Mouse (Mus musculus) heart, postnatal 10 days (tissue): ENCODE data around the gene Herc4. TPM values are rescaled to one million over a fixed set of nuclear protein-coding genes. Genes with fewer than 3 reads are reported as not detected.

Experiments
- DNase-seq, 2 experiments: peaks; one replicate each; pipeline ENCODE4 v3.0.0; 2021
- intact Hi-C: fragments of 180-260 bp; cut with DNase I; formaldehyde crosslinking; loops from one replicate; pipeline ENCODE4 v1.15.1; 2025
- total RNA-seq, 2 experiments: library from RNA; stranded (reverse); gene quantifications; 2 replicates each; pipeline ENCODE4 v1.2.3; 2021

The Herc4 gene
- total RNA-seq, result 10 to 100 TPM; 39.9 to 40.0 TPM

DNA sequence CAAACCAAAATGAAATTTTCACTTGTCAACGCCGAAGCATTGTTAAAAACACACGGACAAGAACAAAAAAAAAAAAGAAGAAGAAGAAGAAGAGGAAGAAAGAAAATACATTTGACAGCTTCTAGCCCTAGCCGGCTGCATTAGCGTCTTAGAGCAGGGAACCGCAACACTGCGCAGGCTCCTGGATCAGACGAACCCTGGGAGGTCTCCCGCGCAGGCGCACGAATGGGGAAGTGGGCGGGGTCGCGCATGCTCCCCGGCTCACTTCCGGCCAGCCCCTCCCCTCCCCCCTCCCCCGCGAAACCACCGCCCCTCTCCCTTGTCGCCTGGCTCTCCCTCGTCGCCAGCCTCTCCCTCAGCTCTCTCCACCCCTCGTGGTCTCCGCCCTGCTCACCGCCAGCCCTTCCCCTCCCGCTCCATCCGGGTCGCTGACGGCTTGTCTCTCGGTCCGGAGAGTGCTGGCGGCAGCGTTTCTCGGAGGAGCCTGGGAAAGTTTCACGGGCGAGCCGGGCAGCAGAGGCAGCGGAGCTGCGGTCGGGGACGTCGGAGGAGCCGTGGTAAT lies at the start of gene Herc4:
Herc4 (plus strand) TSS at position 318 of the 562 bp plus-strand sequence.
- peak; percentile 94 to 96 for DNase-seq
- intact Hi-C loops, result loop anchor here (5.0 to 10.0 kb wide), 4 partner anchors 41 to 219 kb away; partner anchors contain the start of genes Dnajc12, Hnrnph3, Mypn and Pbld2

DNA sequence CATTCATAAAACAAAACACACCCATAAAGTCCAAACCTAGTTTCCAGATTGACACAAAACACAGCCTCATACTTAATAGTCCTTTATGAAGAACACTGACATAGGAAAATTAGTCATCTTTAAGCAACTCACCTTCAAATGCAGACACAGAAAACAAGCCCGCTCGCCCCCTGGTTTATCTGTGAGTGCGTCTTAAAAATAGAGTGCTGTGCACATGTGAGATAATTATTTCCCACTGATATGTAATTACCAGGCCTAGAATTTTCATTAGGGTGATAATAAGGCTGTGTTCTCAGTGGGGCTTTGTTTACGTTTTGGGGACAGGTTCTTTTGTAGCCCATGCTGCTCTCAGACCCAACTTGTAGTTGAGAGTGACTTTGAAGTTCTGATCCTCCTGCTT lies 44.6 kb upstream of the Herc4 start:
- DNase-seq, result no peak
- intact Hi-C loops, result no loop called here

DNA sequence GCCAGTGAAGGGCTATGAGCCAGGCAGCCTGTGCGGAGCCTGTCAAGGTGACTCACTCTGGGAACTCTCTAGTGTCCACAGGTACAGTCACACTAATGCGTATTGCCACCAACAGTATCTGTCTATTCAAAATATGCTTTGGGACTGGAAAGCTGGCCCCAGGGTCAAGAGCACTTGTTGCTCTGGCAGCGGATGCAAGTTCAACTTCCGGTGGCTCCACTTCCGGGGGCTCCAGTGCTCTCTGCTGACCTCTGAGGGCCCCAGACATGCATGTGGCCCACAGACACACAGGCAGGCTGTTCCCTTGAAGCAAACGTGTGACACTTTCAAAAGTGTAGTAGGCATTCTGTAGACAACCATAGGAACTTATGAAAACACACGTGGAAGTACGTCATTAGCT lies 42.1 kb upstream of the Herc4 start:
- DNase-seq, result peak in 1 of 2 experiments; percentile 38
- intact Hi-C loops, result loop anchor here (5.0 kb wide), 2 partner anchors 41 to 44 kb away; partner anchors contain the start of gene Herc4

DNA sequence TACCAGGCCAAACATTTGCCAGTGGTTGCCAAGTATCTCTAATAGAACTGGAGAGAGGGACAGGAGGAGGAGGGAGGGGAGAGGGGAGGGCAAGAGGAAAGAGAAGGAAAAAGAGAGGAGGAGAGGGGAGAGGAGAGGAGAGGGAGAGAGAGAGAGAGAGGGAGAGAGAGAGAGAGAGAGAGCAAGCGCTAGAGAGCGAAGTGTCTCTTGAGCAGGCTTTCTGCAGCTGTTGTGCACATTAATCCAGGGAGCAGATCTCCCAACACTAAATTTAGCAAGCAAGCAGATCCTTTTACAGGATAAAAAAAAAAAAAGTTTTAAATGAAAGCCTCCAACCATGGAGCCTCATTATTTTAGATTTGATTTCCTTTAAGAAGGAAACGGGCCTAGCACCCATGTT lies 40.6 kb upstream of the Herc4 start:
- no peak for DNase-seq
- intact Hi-C loops, result loop anchor here (5.0 kb wide), 2 partner anchors 39 to 46 kb away; partner anchors contain the start of gene Herc4

DNA sequence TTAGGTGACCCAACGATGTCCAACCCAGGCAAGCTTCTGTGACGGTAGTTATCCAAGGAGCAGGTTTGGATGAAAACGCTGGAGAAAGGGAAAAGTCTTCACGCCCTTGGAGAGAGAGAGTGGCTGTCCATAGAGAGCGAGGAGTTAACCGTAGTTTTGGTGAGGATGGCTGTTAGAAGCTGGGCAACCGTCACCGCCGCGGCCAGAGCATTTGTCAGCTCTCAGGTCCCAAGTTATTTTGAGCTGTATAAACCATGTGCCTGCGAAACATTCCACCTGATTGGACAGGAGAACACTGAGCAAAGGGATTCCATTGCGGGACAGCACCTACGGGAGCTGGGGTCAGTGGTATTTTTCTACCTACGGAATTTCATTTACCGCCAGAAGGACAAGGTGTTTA lies 39.9 kb upstream of the Herc4 start, which contains the start of gene Mypn:
Mypn (minus strand) TSS at position 225 of the 400 bp plus-strand sequence.
- intact Hi-C loops, result loop anchor here (5.0 kb wide), 2 partner anchors 39 to 46 kb away; partner anchors contain the start of gene Herc4
- peak; percentile 69 to 74 for DNase-seq

DNA sequence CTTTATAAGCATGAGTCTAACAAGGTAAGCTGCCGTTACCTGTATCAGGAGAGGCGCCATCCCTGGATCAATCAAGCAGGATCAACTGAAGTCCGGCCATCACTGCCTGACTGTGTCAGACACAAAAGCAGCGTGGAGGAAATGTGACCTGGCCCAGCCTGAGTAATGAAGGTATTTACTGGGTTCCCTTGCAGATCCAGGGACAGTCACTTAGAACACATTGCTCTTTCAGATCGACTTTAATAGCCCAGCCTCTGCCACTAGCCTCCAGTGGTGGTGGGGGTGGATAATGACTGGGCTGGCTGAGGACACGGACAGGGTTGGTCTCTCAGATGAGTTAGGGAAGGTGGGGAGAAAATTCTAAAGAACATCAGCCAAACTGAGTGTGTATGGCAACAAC lies 34.7 kb upstream of the Herc4 start:
- no peak for DNase-seq
- intact Hi-C loops, result no loop called here

DNA sequence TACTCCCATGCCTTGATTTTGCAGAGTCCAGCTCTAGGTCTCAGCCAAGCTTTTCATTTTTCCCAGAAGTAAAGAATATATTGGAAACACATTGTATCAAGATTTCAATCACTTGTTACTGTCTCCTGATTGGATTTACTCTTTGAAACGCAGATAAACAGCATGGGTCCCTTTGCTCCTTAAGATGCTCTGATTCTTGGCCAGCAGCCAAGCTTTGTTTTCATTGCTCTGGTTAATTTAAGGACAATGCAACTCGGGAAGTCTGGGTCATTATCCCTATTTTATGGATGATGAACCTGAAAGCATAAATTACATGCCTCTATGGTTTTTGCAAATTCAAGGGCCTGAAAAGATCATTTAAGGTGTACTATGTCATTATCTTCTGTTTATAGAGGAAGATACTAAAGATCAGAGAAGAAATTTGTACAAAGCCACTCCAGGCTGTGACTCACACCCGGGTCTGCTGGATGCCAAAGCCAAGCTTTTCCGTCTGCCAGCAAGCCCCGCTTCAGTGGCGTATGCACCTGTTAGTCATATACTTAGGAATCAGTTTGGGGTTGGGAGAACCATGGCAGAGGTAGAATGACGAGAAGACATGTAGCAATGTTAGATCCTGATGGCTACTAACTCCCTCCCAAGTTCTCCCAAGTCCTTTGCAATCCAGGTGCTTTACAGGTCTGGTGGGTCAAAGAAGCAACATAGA lies 22.4 kb upstream of the Herc4 start:
- intact Hi-C loops, result no loop called here
- no peak for DNase-seq

DNA sequence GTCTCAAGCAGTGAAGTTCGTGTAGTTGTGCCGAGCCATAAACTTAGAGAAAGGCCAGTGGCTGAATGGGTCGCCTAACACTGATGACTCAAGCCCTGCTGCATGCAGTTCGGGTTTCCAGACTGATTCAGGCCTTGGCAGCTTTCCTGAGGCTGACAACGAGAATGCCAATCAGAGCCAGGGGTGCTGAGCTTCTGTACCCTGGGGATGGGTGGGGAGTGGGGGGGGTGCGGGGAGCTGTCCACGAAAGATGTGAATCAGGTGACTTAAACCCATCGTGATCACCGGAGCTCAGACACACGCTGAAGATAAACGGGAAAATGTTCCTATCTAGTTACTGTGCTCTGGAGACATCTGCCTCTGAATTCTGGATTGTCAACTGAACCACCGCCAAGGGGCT lies 19.3 kb upstream of the Herc4 start:
- intact Hi-C loops, result no loop called here
- DNase-seq, result peak; percentile 27 to 46

DNA sequence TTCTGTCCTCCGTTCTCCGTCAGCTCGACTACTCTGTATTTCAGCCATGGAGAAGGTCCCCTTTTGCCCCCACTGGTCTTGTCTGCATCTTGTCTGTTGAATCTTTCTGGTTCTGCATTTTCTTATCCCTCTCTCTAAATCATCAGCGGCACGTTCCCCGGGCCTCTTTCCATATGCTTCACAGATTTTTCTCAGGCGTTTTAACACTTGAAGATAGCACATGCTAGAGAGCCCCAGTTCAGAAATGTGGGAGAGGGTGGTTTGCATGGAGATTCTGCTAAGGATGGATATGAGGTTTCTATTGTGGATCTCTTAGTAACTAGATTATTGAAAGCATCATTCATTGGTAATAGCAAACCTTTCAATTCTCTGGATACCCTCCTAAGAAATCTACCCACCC lies 13.3 kb upstream of the Herc4 start:
- DNase-seq, result no peak
- intact Hi-C loops, result no loop called here

DNA sequence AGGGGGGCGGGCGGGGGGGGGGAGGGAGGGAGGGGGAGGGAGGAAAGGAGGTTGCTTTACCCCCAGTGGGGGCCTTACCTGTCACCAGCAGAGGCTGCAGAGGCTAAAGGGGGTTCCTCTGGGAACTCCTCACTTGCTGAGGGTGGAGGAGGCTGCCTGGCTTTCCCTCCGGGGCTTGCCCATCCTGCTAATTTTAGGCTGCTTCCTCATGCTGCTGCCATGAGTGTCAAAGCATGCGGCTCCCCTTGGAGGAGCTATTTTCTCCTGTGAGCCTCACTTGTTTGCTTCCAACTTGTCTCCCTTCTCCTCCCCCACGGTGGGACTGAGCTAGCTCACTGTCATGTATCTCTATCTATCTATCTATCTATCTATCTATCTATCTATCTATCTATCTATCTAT lies 12.8 kb upstream of the Herc4 start:
- intact Hi-C loops, result no loop called here
- peak; percentile 60 to 68 for DNase-seq

DNA sequence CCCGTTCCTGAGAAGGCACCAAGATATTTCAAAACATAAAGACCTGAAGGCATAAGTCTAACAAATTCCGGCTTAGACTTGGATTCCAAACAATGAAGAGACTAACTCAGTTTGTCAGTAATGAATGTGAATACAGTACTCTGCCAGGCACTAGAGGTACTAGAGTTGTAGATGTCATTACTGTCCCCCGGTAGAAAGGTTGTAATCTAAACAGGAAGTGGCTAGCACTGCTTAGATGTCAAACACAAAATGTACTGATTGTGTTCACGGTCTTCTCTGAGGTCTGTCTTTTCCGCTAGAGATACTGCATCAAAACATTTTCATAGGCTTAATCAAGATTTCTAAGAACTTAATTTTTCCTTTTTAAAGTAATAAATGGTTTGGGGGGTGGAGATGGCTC lies 12.0 kb upstream of the Herc4 start:
- no peak for DNase-seq
- intact Hi-C loops, result no loop called here

DNA sequence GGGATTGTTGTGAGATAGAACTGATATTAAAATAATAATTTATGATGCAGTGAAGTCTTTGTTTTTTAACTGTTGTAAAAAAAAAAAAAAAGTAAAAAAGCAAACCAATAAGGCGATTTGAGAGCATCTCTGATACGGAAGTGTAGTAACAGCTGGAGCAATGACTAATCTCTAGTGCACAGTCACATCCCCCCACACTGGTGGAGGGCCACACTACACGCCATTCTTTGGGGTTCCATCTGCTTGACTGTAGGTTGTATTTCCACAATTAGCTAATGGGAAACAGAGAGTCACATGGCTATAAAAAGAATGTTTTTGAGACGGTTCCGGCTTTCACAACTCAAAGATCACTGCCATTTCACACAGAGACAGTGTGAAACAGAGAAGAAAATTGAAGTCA lies 9.5 kb upstream of the Herc4 start:
- no peak for DNase-seq
- intact Hi-C loops, result no loop called here

DNA sequence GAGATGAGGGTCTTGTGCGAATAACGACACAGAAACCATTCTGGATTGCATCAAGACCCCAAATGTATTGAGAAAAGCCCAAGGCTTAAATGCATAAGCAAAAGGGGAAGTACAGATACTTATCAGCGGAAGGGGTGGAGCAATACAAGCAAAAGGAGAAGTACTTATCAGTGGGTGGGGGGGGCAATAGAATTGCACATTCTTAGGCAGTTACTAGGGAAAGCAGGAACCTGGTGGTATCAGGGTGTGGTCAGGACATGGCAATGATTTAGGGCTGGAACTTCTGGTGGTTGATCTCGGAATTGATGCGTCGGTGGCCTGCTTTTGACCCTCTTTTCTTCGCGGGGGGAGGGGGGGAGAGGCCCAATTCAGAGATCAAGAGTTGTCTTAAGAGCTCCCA lies 7.7 kb upstream of the Herc4 start:
- no peak for DNase-seq
- intact Hi-C loops, result no loop called here

DNA sequence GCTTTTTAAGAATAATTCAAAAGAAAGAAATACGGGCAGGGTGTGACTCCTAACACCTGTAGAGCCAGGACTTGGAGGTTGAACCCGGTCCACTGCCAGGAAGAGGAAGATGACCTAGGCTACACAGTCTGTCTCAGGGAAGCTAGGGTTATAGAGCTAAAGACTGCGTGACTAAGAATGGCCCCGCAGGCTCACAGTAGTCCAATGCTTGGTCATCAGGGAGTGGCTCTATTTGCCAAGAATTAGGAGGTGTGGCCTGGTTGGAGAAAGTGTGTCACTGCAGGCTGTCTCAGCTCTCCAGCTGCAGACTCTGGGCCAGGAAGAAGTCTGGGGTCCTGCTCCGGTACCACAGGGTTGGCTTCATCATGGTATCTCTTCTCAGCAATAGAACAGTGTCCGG lies 6.9 kb upstream of the Herc4 start:
- intact Hi-C loops, result no loop called here
- DNase-seq, result no peak

DNA sequence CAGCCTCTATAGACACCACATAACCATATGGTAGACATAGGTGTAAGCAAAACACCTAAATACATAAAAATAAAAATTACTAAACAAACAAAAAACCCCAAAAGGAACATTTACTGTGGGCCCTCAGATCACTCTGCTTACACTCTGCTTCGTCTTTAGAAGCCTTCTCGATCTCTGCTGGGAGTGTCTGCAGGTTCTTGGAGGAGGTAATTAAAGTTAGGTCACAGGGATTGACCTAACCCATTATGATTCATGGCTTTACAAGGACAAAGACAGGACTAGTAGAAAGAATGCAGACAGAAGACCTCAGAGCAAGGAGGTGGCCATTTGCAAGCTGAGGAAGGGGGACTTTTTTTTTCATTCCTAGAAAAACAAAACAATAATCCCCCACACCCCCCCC lies 6.4 kb upstream of the Herc4 start:
- intact Hi-C loops, result no loop called here
- DNase-seq, result no peak

DNA sequence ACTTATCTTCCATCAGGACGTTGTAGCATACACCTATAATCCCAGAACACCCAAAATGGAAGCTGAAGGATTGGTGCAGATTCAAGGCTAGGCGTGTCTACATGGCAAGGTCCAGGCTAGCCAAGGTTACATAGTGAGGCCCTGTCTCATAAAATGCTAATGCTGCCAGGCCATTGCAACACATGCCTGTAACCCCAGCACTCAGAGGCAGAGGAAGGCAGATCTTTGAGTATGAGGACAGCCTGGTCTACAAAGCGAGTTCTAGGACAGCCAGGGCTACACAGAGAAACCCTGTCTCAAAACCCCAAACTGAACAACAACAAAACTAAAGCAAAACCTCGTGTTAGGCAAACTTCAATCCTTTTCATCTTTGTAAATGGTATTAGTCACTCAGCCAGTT lies 5.5 kb upstream of the Herc4 start:
- intact Hi-C loops, result no loop called here
- DNase-seq, result no peak

DNA sequence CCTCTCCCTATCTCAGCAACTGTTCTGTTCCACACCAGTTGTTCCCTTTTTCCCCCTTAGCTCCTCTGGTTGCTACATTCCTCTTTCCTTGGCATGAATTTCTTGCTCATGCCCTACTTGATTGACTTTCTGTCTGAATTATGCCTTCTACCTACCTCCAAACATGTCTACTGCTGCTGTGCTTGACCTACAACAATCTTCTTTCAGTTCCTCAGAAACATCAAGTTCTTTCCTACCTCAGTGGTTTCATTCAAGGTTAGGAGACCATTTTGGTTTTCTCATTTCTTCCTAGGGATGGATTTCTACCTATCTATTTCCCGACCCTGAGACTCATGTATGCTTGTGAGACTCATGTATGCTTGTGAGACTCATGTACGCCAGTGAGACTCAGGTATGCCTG lies 3.8 kb upstream of the Herc4 start:
- intact Hi-C loops, result loop anchor here (5.0 to 10.0 kb wide), 4 partner anchors 38 to 215 kb away; partner anchors contain the start of genes Dnajc12, Hnrnph3, Mypn and Pbld2
- no peak for DNase-seq

DNA sequence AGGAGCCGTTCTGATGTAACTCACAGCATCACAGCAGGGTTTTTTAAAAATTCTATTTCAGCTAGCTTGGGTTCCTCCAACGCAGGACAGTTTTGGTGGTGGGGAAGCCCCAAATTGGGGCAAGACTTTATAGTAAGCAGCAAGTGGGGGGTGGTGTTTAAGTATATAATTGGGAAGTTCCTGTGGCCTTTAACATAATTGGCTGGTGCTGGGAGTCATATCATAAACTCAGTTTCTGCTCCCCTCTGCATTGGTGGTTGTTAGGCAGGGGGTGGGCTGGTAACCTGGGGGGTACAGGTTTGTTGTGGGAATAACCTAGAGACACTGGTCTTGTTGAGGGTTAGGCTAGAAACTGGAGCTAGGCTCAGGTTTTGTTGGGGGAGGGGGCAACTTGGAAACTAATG lies 2.7 kb upstream of the Herc4 start:
- intact Hi-C loops, result loop anchor here (5.0 to 10.0 kb wide), 4 partner anchors 39 to 216 kb away; partner anchors contain the start of genes Dnajc12, Hnrnph3, Mypn and Pbld2
- DNase-seq, result no peak

DNA sequence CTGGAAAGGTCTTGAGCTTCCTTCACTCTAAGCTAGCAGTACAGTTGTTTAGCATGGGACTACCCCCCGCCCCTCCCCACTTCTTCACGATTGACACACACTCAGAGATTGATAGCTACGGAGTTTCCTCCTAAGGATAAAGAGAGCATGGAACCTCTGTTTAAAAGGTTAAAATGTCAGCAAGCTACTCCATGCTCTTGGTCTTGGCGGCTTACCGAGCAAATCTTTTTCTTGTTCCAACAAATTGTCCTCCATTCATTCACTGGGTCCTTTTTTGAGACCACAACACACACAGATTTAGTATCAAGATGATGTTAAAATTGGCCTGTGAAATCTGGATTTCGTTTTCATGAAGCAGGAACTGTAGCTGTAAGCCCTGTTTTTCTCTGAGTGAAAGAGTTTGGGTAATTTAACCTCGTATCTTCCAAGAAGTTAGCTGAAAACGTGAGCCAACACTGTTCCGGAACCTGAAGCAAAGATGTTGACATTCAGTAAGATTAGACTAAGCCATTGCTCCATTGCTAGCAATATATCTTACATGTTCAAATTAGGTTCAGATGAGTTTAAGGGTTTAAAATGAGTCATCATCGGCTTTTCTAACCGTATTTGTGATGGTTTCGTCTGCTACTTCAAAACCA lies 693 bp upstream of the Herc4 start:
- peak in 1 of 2 experiments; percentile 22 for DNase-seq
- intact Hi-C loops, result loop anchor here (5.0 to 10.0 kb wide), 4 partner anchors 41 to 218 kb away; partner anchors contain the start of genes Dnajc12, Hnrnph3, Mypn and Pbld2

DNA sequence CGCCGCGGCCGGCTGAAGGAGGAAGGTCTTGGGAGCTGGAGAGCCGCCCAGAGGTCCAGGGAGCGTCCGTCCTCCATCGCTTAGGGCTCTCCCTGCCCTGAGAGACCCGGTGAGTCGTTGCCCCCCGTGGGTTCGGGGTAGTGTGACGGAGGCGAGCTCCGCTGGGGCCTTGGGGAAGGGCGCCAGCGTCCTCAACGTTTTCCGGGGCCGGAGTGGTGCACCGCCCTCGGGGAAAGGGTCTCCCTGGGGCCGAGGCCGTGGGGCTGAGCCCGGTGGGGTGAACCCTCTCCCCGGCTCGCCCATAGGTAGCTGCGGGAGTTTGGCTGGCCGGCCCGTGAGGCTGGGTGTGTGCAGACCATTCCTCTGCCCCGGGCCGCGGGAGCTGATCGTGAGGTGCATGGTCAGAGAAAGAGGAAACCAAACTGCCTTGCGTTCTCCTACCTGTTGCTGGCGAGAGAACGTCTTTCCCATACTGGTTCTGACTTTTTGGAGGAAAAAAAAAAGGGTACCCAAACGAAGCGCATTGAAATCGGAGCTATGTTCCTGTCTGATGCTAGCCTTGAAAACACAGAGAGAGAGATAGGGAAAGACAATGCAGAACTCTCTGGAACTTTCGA lies 553 bp downstream of the Herc4 start:
- DNase-seq, result no peak
- intact Hi-C loops, result loop anchor here (5.0 to 10.0 kb wide), 4 partner anchors 42 to 219 kb away; partner anchors contain the start of genes Dnajc12, Hnrnph3, Mypn and Pbld2

DNA sequence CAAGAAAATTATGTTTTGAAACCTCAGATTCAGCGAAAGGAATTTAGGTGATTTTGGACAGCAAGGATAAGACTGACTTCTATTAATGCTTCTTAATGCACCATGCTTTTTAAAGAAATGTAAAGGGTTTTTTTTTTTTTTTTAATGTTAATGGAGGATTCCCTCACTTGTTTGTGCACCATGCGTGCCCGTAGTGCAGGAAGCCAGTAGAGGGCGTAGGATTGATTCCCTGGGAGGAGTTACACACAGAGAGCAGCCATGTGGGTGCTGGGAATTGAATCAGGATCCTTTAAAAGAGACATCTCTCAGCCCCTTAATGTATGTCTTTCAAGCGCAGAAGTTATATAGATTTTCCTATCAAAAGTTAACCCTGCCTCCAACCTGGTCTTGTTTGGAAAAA lies 1.1 kb downstream of the Herc4 start:
- peak; percentile 23 to 46 for DNase-seq
- intact Hi-C loops, result loop anchor here (5.0 to 10.0 kb wide), 4 partner anchors 42 to 220 kb away; partner anchors contain the start of genes Dnajc12, Hnrnph3, Mypn and Pbld2
